Mouse (Mus musculus): ENCODE measurements around the gene Pla1a.

GRCm38 (mm10) chr16:38348217-38348761 is 84.7 kb downstream of the Pla1a start:
- no peak for TF ChIP-seq CTCF (conservative IDR thresholded peaks at IDR 0.05; ENCODE audit: low read length)
- TF ChIP-seq POU5F1 (IDR thresholded peaks at IDR 0.05; ENCODE audit: borderline replicate concordance, low read length) = no peak
- TF ChIP-seq NANOG (IDR thresholded peaks at IDR 0.05; ENCODE audit: borderline replicate concordance, low read length) = no peak
